Mouse (Mus musculus): ENCODE measurements around the gene Abca13.
"Not testable (repeated sequence)": the region's sequence is repeated elsewhere in the genome, so short reads cannot be mapped to it uniquely, and the experiment has no call there.

The Abca13 gene

GRCm38 (mm10) chr11:9191555-9192131 lies at the start of gene Abca13:
Abca13 (plus strand) TSS chr11:9191942.
- DNase-seq (ENCODE audit: low read depth), result no peak

GRCm38 (mm10) chr11:9145113-9145512 lies 46.6 kb upstream of the Abca13 start:
- no peak for DNase-seq (ENCODE audit: low read depth)

- DNase-seq (ENCODE audit: low read depth), result no peak
Observed at GRCm38 (mm10) chr11:9146115-9146514, 45.6 kb upstream of the Abca13 start.

DNA sequence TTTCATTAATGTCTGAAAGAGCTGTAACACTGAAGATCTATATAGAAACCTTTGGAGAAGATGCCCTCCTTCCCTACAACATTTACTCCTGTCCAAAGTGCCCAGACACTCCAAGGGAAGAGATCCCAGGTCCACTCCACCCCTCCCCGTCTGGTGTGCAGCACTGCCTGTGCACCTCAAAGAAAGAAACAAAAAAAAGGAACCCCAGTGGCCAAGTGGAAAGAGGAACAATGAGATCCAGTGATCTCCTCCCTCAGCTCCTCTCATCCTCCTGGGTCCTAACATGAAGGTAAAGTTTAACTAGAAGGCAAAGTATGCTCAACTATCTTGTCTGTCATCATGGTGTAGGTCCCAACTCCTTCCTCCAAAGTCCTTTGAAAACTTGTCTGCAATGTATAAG lies 45.1 kb upstream of the Abca13 start:
- DNase-seq (ENCODE audit: low read depth), result no peak

DNA sequence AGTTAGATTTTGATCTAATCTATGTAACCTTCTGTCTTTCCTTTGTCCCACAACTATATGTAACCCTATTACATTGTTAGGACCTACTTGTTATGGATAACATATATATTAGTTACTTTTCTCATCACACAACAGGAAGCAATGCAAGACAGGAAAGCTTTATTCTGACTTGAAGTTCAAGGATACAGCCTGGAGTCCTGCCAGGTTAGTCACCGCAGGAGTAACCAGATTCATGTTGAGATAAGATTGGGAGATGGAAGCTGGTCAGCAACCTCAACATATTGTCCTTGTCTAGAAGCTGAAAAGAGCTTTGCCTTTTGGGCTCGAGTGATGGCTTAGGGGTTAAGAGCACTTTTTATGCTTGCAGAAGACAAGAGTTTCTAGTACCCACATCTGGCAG lies 43.5 kb upstream of the Abca13 start:
- no peak for DNase-seq (ENCODE audit: low read depth)

DNA sequence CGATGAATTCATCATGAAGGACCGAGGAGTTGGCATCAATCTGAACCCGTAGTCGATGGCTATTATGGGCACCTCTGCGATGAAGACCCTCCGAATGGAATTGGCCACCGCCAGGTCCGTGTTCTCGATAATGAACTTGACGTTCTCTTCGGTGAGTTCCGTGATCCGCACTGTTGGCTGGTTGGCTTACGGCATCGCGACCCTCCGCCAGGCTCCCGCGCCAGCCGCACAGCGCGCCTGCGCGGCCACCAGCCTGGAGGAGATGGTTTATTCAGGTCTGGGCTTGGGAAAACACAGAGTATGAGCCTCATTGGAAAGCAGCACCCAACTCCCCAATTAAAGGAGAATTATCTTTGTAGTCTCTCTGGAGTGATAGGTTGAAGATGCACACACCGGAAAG lies 41.3 kb upstream of the Abca13 start:
- DNase-seq (ENCODE audit: low read depth), result not testable (repeated sequence)

- DNase-seq (ENCODE audit: low read depth), result no peak
Observed at GRCm38 (mm10) chr11:9159953-9160352, 31.8 kb upstream of the Abca13 start.

DNA sequence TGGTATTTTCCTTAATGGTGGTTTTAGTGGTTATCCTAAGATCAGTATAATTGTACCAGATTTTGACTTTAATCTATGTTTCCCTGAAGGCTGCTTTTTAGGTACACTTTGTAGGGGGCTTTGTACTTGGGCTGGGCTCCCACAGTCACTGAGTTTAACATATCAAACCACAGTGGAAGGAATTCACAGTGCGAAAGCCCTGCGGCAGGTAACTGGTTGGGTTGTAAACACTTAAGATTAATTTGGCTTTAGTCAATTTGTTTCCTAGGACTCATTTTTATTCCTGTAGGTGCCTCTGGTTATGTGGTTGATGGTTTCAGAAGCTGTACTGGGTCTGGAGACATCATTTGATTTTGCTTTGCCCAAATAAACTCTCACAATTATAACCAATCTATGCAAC lies 24.4 kb upstream of the Abca13 start:
- DNase-seq (ENCODE audit: low read depth), result no peak

- DNase-seq (ENCODE audit: low read depth), result no peak
Observed at GRCm38 (mm10) chr11:9181477-9181876, 10.3 kb upstream of the Abca13 start.

GRCm38 (mm10) chr11:9189471-9189870 lies 2.3 kb upstream of the Abca13 start:
- DNase-seq (ENCODE audit: low read depth), result not testable (repeated sequence)

- no peak for DNase-seq (ENCODE audit: low read depth)
Observed at GRCm38 (mm10) chr11:9190772-9191554, 779 bp upstream of the Abca13 start.

DNA sequence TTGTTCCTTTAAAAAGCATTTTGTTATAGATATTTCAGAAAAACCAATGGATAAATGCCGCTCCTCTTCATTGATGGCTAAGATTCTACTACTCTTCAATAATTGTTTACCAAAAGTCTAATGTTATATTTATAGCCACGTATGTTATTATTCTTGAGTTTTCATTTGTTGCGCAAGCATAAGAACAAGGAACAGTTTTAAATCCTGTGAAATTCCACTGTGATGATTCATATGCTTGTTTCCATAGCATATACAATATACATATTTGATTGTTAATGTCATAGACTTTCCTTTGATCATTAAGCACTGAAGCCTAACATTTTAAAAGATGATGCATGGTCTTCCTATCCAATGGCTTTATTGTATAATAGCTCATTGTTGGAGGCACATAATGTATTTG lies 3.1 kb downstream of the Abca13 start:
- no peak for DNase-seq (ENCODE audit: low read depth)

- no peak for DNase-seq (ENCODE audit: low read depth)
Observed at GRCm38 (mm10) chr11:9199868-9200267, 8.1 kb downstream of the Abca13 start.

DNA sequence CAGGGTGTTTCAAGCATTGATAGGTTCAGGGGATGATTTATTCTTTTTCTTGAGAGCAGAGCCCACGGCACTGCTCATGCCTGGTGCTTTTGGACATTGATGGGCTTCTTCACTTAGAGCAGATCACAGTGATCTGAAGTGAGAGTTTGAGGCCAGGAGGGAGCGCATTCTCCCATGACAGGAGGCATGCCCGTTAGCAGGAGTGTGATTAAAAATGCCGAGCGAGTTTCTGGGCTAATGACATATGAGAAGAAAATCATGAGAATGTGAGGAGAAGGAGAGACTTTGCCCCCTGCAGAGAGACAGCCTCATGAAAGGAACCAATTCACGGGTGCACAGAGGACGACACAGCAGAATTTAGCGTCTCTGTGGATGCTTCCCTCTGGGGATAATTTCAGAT lies 19.0 kb downstream of the Abca13 start:
- DNase-seq (ENCODE audit: low read depth), result no peak

DNA sequence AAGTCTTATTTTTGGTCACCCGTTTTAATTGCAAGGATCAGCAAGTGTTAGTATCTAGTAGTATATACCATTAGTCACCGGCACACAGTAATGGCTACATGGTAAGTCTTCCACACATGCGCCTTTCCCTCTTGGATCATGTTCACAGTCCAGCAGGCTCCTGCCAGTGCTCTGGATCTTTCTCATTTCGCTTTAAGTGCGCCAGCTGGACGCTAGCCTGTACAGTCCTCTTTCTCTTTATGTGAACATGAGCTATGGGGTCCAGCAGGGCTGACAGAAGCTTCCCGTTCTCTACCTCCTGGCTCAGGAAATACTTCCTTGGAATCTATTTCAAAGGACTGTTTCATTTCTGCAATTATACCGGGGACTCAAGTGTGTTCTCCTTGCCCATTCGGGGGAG lies 21.8 kb downstream of the Abca13 start:
- DNase-seq (ENCODE audit: low read depth), result no peak

- no peak for DNase-seq (ENCODE audit: low read depth)
Observed at GRCm38 (mm10) chr11:9216252-9216651, 24.5 kb downstream of the Abca13 start.

GRCm38 (mm10) chr11:9220501-9220900 lies 28.8 kb downstream of the Abca13 start:
- no peak for DNase-seq (ENCODE audit: low read depth)

DNA sequence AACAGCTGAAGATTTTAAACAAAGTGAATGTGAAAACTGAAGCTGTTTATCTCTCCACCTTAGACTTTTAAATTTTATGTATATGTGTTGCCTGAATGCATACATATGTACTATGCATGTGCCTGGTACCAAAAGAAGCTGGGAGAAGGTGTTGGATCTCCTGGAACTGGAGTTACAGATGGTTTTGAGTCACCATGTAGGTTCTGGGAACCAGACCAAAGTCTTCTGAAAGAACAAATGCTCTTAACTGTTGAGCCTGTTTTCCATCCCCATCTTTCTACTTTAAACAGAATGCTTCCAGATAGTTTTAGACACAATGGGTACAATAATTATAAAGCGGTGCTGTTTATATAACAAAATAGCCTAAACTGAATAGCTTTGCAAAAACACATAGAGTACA lies 29.9 kb downstream of the Abca13 start:
- no peak for DNase-seq (ENCODE audit: low read depth)

DNA sequence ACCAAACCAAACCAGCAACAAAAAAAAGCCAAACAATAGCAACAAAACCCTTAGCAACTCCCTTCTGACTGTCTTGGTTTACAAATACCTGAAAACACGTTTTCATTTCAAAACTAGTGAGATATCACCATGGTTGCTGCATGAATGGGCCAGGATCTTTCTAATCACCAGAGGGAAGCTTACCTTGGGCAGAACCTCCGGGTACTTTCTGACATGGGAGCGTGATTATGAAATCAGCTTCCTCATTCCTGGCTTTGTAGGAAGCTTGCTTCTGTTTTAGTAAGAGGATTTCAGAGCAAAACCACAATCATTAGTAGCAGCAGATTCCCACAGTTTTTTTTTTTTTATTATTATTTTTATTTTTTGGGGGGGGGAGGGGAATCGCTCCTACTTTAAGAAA lies 34.7 kb downstream of the Abca13 start:
- no peak for DNase-seq (ENCODE audit: low read depth)

DNA sequence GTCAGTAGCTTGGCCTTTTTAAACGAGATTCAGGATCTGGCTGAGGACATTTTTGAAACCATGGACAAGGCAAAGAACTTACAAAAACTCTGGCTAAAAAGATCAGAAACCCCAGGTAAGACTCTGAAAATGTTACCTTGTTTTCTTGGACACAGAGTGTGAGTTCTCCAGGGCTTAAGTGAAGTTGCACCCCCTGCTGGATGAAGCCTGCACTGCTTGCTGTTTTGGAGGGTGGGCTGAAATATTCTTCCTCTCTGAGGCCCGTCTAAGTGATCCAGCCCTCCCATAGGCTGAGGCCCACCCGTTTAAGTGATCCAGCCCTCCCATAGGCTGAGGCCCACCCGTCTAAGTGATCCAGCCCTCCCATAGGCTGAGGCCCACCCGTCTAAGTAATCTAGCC lies 57.9 kb downstream of the Abca13 start:
- DNase-seq (ENCODE audit: low read depth), result not testable (repeated sequence)

GRCm38 (mm10) chr11:9263072-9263471 lies 71.3 kb downstream of the Abca13 start:
- not testable (repeated sequence) for DNase-seq (ENCODE audit: low read depth)

GRCm38 (mm10) chr11:9269090-9269489 lies 77.3 kb downstream of the Abca13 start:
- no peak for DNase-seq (ENCODE audit: low read depth)

- no peak for DNase-seq (ENCODE audit: low read depth)
Observed at GRCm38 (mm10) chr11:9285204-9285603, 93.5 kb downstream of the Abca13 start.

DNA sequence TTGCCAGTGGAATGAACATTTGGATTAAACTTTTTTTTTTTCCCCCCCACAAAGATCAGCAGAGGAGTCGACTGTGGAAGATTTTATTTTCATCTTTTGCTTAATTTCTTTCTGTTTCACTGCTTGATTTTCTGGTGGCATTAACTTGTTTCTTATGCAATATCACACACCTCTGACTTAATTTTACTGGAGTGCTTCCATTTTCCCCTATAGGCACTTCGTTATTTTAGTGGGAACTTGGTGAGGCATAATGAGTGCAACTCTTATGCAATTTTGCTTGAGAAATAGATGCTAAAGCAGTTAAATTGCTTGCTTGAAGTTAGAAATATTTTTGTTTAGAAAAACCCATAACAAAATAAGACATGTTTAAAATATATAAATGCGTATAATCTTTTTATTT lies 94.0 kb downstream of the Abca13 start:
- DNase-seq (ENCODE audit: low read depth), result no peak
